Mouse (Mus musculus) stomach, postnatal 0 days (tissue): Measurements from ENCODE around the gene Slc16a5. TPM values are rescaled to one million over a fixed set of nuclear protein-coding genes. Genes with fewer than 3 reads are reported as not detected.

Experiments used
- ATAC-seq: fragments of 200-750 bp; cut with Nextera tagmentation; 2 replicates; pipeline ENCODE4 v1.8.0; 2017; ENCODE audit not compliant: low FRiP score, low TSS enrichment
- DNase-seq: peaks from one replicate; pipeline ENCODE4 v3.0.0-alpha.2; 2016; ENCODE audit warnings: low spot score
- H3K27ac ChIP-seq: fragments of 300-500 bp; sonication (generic); replicated peaks from 2 replicates; pipeline ENCODE4 v1.5.1; 2014; ENCODE audit warnings: mild to moderate bottlenecking, control low read depth
- H3K27me3 ChIP-seq: fragments of 300-500 bp; sonication (generic); 2 replicates; pipeline ENCODE4 v1.6.1; 2014; ENCODE audit warnings: low read length; ENCODE audit not compliant: control insufficient read depth, insufficient read depth
- H3K36me3 ChIP-seq: fragments of 300-500 bp; sonication (generic); 2 replicates; pipeline ENCODE4 v1.6.1; 2014; ENCODE audit warnings: low read length, mixed read lengths; ENCODE audit not compliant: control insufficient read depth, insufficient read depth
- H3K4me1 ChIP-seq: fragments of 300-500 bp; sonication (generic); replicated peaks from 2 replicates; pipeline ENCODE4 v1.6.1; 2014; ENCODE audit warnings: antibody characterized with exemption; ENCODE audit not compliant: control insufficient read depth, insufficient read depth
- H3K4me2 ChIP-seq: fragments of 300-500 bp; sonication (generic); replicated peaks from 2 replicates; pipeline ENCODE4 v1.6.1; 2014; ENCODE audit warnings: low read depth, mild to moderate bottlenecking, control low read depth, moderate library complexity
- H3K4me3 ChIP-seq: fragments of 300-500 bp; sonication (generic); 2 replicates; pipeline ENCODE4 v1.5.1; 2014; ENCODE audit warnings: low read depth, low read length, control low read depth
- H3K9ac ChIP-seq: fragments of 300-500 bp; sonication (generic); 2 replicates; pipeline ENCODE4 v1.6.1; 2014; ENCODE audit warnings: mild to moderate bottlenecking, low read length, control low read depth, mixed read lengths
- H3K9me3 ChIP-seq: fragments of 300-500 bp; sonication (generic); 2 replicates; pipeline ENCODE4 v1.6.1; 2016; ENCODE audit warnings: low read length; ENCODE audit not compliant: control insufficient read depth
- CTCF ChIP-seq: IDR thresholded peaks from 2 replicates; pipeline ENCODE4 v1.5.1; 2016; ENCODE audit warnings: antibody characterized with exemption, low read depth, mild to moderate bottlenecking, moderate library complexity
- EP300 ChIP-seq: optimal IDR thresholded peaks from 2 replicates; pipeline ENCODE3; 2016; ENCODE audit warnings: antibody characterized with exemption
- WGBS: fragments of 180-500 bp; shearing (Covaris S2); extraction: QIAGEN DNeasy Blood & Tissue Kit; methylation state at CpG from one replicate; pipeline ENCODE4 v1.1.7; 2014; 5-methylcytosine and 5-hydroxymethylcytosine counted together
- polyA plus RNA-seq: library from polyadenylated mRNA; unstranded; fragments of >200 nt; fragmentation: Nextera tagmentation; extraction: Ambion mirVana; gene quantifications from 2 replicates; pipeline ENCODE4 v1.2.1, GENCODE M21; 2015

The Slc16a5 gene
- polyA plus RNA-seq, 1 experiment from 2014 or later = 14.4 TPM

DNA sequence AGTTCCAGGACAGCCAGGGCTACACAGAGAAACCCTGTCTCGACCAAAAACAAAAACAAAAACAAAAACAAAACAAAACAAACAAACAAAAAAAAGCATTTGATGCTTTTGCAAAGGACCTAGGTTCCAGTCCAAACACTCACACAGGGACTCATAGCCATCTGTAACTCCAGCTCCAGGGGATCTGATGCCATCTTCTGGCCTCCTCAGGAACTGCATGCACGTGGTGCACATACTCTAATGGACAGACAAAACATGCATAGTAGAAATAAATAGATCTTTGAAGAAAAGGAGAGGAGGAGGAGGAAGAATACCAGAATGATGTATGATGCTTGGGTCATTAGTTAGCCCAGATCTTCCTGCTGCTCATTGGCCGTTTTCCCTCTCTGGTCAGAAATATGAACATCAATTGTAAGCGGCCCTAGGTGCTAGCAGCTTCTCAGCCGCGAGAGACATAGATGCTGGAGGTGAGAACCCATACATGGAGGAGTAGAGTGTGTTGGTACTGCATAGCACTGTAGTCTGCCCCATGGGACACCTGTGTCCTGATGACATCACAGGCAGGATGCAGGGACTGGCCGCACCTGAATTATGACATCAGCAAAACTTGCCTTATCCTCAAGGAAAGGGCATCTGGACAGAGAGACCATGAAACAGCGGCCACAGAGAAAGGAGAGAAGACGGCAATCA is 22.2 kb upstream of the Slc16a5 start, which contains the start of gene Trim80:
Gene Trim80, plus strand, starts transcription at position 640 of the 690 bp plus-strand sequence.
- peak; percentile 48 for TF ChIP-seq CTCF
- no peak for TF ChIP-seq EP300
- WGBS = 93% methylated on average over 9 of the region's 9 CpGs
- H3K9ac ChIP-seq = no peak within 1 kb of the TSS
- no peak within 1 kb of the TSS for H3K4me3 ChIP-seq
- H3K9me3 ChIP-seq = no peaks in the 10 kb centered on the region
- H3K4me2 ChIP-seq = no peak within 1 kb of the TSS
- H3K27me3 ChIP-seq = no peaks in the 10 kb centered on the region
- 0 out of 2 replicates have a peak, but pooled peaks cover 5% of the 10 kb centered on the region for H3K4me1 ChIP-seq
- ATAC-seq (no peak), DNase-seq (no peak)
- H3K27ac ChIP-seq = no peak within 1 kb of the TSS
- H3K36me3 ChIP-seq = no peaks in the 10 kb centered on the region

DNA sequence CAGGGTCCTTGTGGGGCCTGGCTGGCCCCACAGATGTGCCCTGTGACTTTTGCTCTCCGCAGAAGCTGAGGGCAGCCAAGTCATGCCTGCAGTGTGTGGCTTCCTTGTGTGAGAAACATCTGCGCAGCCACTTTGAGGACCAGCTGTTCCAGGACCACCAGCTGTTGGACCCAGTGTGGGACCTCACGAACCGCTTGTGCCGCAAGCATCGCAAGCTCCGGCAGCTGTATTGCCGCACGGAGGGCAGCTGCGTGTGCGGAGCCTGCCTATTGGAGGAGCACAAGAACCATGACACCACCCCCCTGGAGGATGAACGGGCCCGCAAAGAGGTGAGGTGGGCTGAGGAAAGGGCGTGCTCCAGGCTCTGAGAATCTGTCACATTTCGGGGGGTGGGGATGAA is 20.9 kb upstream of the Slc16a5 start:
- no peaks in the 10 kb centered on the region for H3K27me3 ChIP-seq
- no peak for TF ChIP-seq EP300
- no peak for TF ChIP-seq CTCF
- H3K9me3 ChIP-seq = no peaks in the 10 kb centered on the region
- no peak for ATAC-seq
- H3K4me2 ChIP-seq = no peak overlapping the region
- H3K4me3 ChIP-seq = no peak overlapping the region
- no peak overlapping the region for H3K9ac ChIP-seq
- no peaks in the 10 kb centered on the region for H3K4me1 ChIP-seq
- no peak for DNase-seq
- 35% methylated on average over 15 of the region's 15 CpGs for WGBS
- no peak overlapping the region for H3K27ac ChIP-seq
- no peaks in the 10 kb centered on the region for H3K36me3 ChIP-seq

DNA sequence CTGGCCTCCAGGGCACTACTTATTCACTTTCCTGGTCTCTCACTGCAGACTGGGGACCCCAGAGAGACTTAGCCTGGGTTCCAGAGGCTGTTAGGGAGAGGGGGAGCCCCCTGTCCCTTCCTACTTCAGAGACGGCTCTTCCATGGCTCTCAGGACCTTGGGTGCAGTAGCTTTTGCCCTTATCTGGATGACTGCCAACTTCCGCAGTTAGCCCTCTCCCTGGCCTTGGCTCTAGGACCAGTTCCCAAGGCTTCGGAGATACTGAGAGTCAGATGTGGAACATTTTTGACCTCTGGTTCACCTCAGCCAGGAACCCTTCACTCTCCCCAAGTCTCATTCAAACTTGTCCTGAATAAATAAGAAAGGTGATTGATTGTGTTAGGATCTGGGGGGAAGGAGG is 15.4 kb upstream of the Slc16a5 start:
- no peaks in the 10 kb centered on the region for H3K9me3 ChIP-seq
- no peak for TF ChIP-seq EP300
- no peak for TF ChIP-seq CTCF
- H3K27ac ChIP-seq = no peak overlapping the region
- no peak overlapping the region for H3K9ac ChIP-seq
- WGBS = 27% methylated on average over 3 of the region's 3 CpGs
- H3K4me2 ChIP-seq = no peak overlapping the region
- H3K36me3 ChIP-seq = no peaks in the 10 kb centered on the region
- H3K27me3 ChIP-seq = no peaks in the 10 kb centered on the region
- H3K4me1 ChIP-seq = no peaks in the 10 kb centered on the region
- 0 out of 2 replicates have a peak, but pooled peaks have one; percentile 36 for ATAC-seq
- DNase-seq = peak; percentile 53
- no peak overlapping the region for H3K4me3 ChIP-seq

DNA sequence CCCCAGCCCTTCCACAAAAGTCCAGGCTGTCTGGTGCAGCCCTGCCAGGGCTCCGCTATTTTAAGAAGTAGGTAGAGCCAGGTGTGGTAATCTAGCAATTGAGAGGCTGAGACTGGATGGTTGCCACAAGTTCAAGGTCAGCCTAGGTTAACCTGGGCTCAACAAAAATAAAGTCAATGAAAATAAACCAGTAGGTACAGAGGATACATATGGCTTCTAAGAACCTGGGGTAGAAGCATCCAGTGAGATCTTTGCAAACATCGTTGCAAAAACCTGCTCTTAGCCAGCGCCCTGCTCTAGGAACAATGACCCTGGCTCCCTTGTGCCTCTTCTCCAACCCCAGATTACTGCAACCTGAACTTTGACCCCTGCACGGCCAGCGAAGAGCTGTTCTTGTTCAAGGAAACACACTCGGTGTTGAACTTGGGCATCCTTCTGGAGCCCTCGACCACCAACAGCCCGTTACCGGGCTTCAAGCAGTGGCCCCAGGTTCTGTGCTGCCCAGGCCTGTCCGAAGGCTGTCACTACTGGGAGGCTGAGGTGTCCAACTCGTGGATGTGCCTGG is 14.9 kb upstream of the Slc16a5 start:
- H3K27me3 ChIP-seq = no peaks in the 10 kb centered on the region
- no peaks in the 10 kb centered on the region for H3K36me3 ChIP-seq
- no peak overlapping the region for H3K9ac ChIP-seq
- no peak for DNase-seq
- no peak overlapping the region for H3K4me3 ChIP-seq
- no peaks in the 10 kb centered on the region for H3K4me1 ChIP-seq
- TF ChIP-seq CTCF (no peak), EP300 (no peak)
- H3K9me3 ChIP-seq = no peaks in the 10 kb centered on the region
- H3K27ac ChIP-seq = no peak overlapping the region; the same call in 1 of the 2 replicates
- WGBS = 74% methylated on average over 11 of the region's 11 CpGs
- no peak overlapping the region for H3K4me2 ChIP-seq
- ATAC-seq = peak; percentile 3; the same call in 1 of the 2 replicates

DNA sequence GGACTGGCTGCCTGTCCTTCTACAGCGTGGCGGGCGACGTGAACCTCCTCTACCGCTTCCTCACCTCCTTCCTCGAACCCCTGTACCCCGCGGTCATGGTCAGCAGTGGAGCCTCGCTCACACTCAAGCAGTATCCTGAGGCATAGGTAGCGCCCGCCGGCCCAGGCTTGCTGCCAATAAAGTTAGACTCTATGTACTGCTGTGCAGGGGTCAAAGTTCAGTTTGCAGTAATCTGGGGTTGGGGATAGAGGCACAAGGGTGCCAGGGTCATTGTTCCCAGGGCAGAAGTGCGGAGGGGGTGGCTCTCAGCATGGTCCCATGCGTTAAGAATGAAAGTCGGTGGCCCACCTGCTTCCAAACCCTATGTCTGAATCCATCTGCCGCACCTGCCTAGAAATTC is 14.2 kb upstream of the Slc16a5 start:
- no peaks in the 10 kb centered on the region for H3K27me3 ChIP-seq
- DNase-seq (peak; percentile 41), ATAC-seq (peak; percentile 34; the same call in 1 of the 2 replicates)
- H3K4me1 ChIP-seq = no peaks in the 10 kb centered on the region
- no peaks in the 10 kb centered on the region for H3K36me3 ChIP-seq
- TF ChIP-seq CTCF = no peak
- TF ChIP-seq EP300 = no peak
- H3K4me2 ChIP-seq = no peak overlapping the region
- no peak overlapping the region for H3K9ac ChIP-seq
- no peak overlapping the region for H3K4me3 ChIP-seq
- no peaks in the 10 kb centered on the region for H3K9me3 ChIP-seq
- 76% methylated on average over 16 of the region's 16 CpGs for WGBS
- H3K27ac ChIP-seq = no peak overlapping the region

DNA sequence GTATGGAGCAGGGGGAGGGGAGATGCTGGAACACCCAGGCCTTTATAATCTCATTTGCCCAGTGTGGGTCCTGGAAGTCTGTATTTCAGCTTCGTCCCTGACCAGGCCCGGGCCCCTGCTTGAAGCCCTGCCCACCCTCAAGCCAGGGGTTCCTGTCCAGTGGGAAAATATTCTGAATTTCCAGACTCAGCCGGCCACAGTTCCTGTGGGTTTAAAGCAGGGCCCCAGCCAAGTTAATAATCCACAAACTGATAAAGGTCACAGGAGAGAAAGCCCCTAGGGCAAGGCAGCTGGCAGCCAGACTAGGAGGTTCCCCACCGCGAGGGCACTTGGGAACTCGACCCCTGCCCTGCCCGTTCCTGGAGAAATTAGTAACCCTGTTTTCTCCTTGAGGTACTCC is 13.3 kb upstream of the Slc16a5 start:
- no peak for DNase-seq
- H3K27me3 ChIP-seq = no peaks in the 10 kb centered on the region
- no peaks in the 10 kb centered on the region for H3K36me3 ChIP-seq
- no peak overlapping the region for H3K9ac ChIP-seq
- peak overlapping the region; percentile 49; the same call in 1 of the 2 replicates for H3K27ac ChIP-seq
- TF ChIP-seq EP300 (no peak), CTCF (no peak)
- 47% methylated on average over 7 of the region's 7 CpGs for WGBS
- no peak overlapping the region for H3K4me2 ChIP-seq
- no peaks in the 10 kb centered on the region for H3K4me1 ChIP-seq
- ATAC-seq = no peak
- H3K9me3 ChIP-seq = no peaks in the 10 kb centered on the region
- H3K4me3 ChIP-seq = no peak overlapping the region
